In the genomic region with DNA sequence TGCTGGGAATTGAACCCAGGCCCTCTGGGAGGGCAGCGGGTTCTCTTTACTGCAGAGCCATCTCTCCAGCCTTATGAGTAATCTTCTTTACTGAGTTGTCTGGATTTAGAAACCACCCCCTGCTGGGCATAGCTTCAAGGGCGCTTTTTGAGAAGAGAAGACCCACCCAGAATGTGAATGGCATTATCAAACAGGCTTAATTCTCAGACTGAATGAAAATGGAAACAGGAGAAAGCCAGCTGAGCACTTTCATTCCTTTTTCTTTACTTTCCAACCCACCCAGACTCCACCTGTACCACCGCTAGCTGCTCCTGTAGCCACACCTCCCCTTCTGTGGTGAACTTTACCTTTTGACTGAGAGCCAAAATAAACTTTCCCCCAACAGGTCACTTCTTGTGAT, we compare ENCODE assay signal across 1 mouse cellular context.
TF ChIP-seq lines count a peak whose summit lies in the region.

No protein-coding gene starts in this region.

TF ChIP-seq in ES-E14, 5 proteins besides CTCF, POLR2A, EP300 and RAD21:
- no peak; the same call in 1 of the 2 replicates for TF ChIP-seq CHD2 (IDR thresholded peaks at IDR 0.05; ENCODE audit: low read depth, low read length)
- TF ChIP-seq ZNF384 (IDR thresholded peaks at IDR 0.05; ENCODE audit: low read depth, low read length) = no peak
- no peak for TF ChIP-seq HCFC1 (IDR thresholded peaks at IDR 0.05; ENCODE audit: borderline replicate concordance, insufficient read depth, low read length)
- no peak for TF ChIP-seq ZC3H11A (IDR thresholded peaks at IDR 0.05; ENCODE audit: borderline replicate concordance, low read depth, low read length)
- no peak for TF ChIP-seq MAFK (IDR thresholded peaks at IDR 0.05; ENCODE audit: insufficient read depth, low read depth, low read length)
